Mouse (Mus musculus): ENCODE results near the gene Ccl22. TPM values are rescaled to one million over a fixed set of nuclear protein-coding genes. Genes with fewer than 3 reads are reported as not detected.
A peak's percentile ranks its signal among the peaks of the same experiment; 100 is the strongest.

The Ccl22 gene
- polyA plus RNA-seq, 1 experiment from 2014 or later: not detected

GRCm38 (mm10) chr8:94781838-94782235 lies 36.4 kb downstream of the Ccl22 start:
- no peaks in the 10 kb centered on the region for H3K36me3 ChIP-seq (ENCODE audit: control insufficient read depth, insufficient read depth, low read length)
- ATAC-seq (ENCODE audit: low FRiP score, low TSS enrichment) (peak; percentile 83), DNase-seq (ENCODE audit: low spot score) (peak; percentile 89)
- TF ChIP-seq EP300 (optimal IDR thresholded peaks at IDR 0.05) (no peak), CTCF (IDR thresholded peaks at IDR 0.05; ENCODE audit: low read depth) (no peak)
- 10% methylated on average over 11 of the region's 11 CpGs for WGBS
- H3K27me3 ChIP-seq (ENCODE audit: control insufficient read depth, insufficient read depth, low read length): no peaks in the 10 kb centered on the region
- peak overlapping the region; percentile 23; the same call in 1 of the 2 replicates for H3K4me2 ChIP-seq (replicated peaks; ENCODE audit: low read depth)
- no peaks in the 10 kb centered on the region; the same call in 1 of the 2 replicates for H3K4me1 ChIP-seq (replicated peaks; ENCODE audit: control insufficient read depth, insufficient read depth)
- H3K27ac ChIP-seq (replicated peaks): peak overlapping the region; percentile 75
- H3K9ac ChIP-seq (ENCODE audit: low read length): no peak overlapping the region
- no peak overlapping the region for H3K4me3 ChIP-seq (ENCODE audit: low read depth, low read length)
- no peaks in the 10 kb centered on the region for H3K9me3 ChIP-seq (ENCODE audit: control insufficient read depth, low read length)

- Histone ChIP-seq H3K9ac (ENCODE audit: low read length) (no peak overlapping the region), H3K27ac (replicated peaks) (no peak overlapping the region), H3K9me3 (ENCODE audit: control insufficient read depth, low read length) (no peaks in the 10 kb centered on the region), H3K4me3 (ENCODE audit: low read depth, low read length) (no peak overlapping the region), H3K27me3 (ENCODE audit: control insufficient read depth, insufficient read depth, low read length) (no peaks in the 10 kb centered on the region), H3K36me3 (ENCODE audit: control insufficient read depth, insufficient read depth, low read length) (no peaks in the 10 kb centered on the region), H3K4me2 (replicated peaks; ENCODE audit: low read depth) (no peak overlapping the region), H3K4me1 (replicated peaks; ENCODE audit: control insufficient read depth, insufficient read depth) (no peaks in the 10 kb centered on the region; the same call in 1 of the 2 replicates)
- TF ChIP-seq CTCF (IDR thresholded peaks at IDR 0.05; ENCODE audit: low read depth) (no peak), EP300 (optimal IDR thresholded peaks at IDR 0.05) (no peak)
- 74% methylated on average over 4 of the region's 4 CpGs for WGBS
- ATAC-seq (ENCODE audit: low FRiP score, low TSS enrichment) (no peak), DNase-seq (ENCODE audit: low spot score) (no peak)
These were observed 38.5 kb downstream of the Ccl22 start for GRCm38 (mm10) chr8:94783890-94784289.

GRCm38 (mm10) chr8:94785247-94785985 lies 40.0 kb downstream of the Ccl22 start:
- Histone ChIP-seq H3K9ac (ENCODE audit: low read length) (0 out of 2 replicates have a peak overlapping the region, but pooled peaks have one; percentile 4), H3K27ac (replicated peaks) (peak overlapping the region; percentile 78), H3K4me3 (ENCODE audit: low read depth, low read length) (no peak overlapping the region), H3K4me2 (replicated peaks; ENCODE audit: low read depth) (no peak overlapping the region), H3K9me3 (ENCODE audit: control insufficient read depth, low read length) (no peaks in the 10 kb centered on the region), H3K4me1 (replicated peaks; ENCODE audit: control insufficient read depth, insufficient read depth) (no peaks in the 10 kb centered on the region; the same call in 1 of the 2 replicates), H3K36me3 (ENCODE audit: control insufficient read depth, insufficient read depth, low read length) (no peaks in the 10 kb centered on the region), H3K27me3 (ENCODE audit: control insufficient read depth, insufficient read depth, low read length) (no peaks in the 10 kb centered on the region)
- 47% methylated on average over 12 of the region's 12 CpGs for WGBS
- peak; percentile 56 for ATAC-seq (ENCODE audit: low FRiP score, low TSS enrichment)
- peak; percentile 74 for DNase-seq (ENCODE audit: low spot score)
- TF ChIP-seq EP300 (optimal IDR thresholded peaks at IDR 0.05): no peak
- peak; percentile 63 for TF ChIP-seq CTCF (IDR thresholded peaks at IDR 0.05; ENCODE audit: low read depth)

- DNase-seq (ENCODE audit: low spot score) (no peak), ATAC-seq (ENCODE audit: low FRiP score, low TSS enrichment) (no peak)
- no peak for TF ChIP-seq EP300 (optimal IDR thresholded peaks at IDR 0.05)
- TF ChIP-seq CTCF (IDR thresholded peaks at IDR 0.05; ENCODE audit: low read depth): no peak
- H3K4me3 ChIP-seq (ENCODE audit: low read depth, low read length): no peak overlapping the region
- WGBS: 63% methylated on average over 6 of the region's 6 CpGs
- no peaks in the 10 kb centered on the region; the same call in 1 of the 2 replicates for H3K4me1 ChIP-seq (replicated peaks; ENCODE audit: control insufficient read depth, insufficient read depth)
- H3K9me3 ChIP-seq (ENCODE audit: control insufficient read depth, low read length): no peaks in the 10 kb centered on the region
- H3K27me3 ChIP-seq (ENCODE audit: control insufficient read depth, insufficient read depth, low read length): no peaks in the 10 kb centered on the region
- H3K4me2 ChIP-seq (replicated peaks; ENCODE audit: low read depth): no peak overlapping the region
- peak overlapping the region; percentile 36; the same call in 1 of the 2 replicates for H3K27ac ChIP-seq (replicated peaks)
- no peaks in the 10 kb centered on the region for H3K36me3 ChIP-seq (ENCODE audit: control insufficient read depth, insufficient read depth, low read length)
- no peak overlapping the region for H3K9ac ChIP-seq (ENCODE audit: low read length)
These were observed 40.7 kb downstream of the Ccl22 start for GRCm38 (mm10) chr8:94785995-94786595.

- peak; percentile 76 for DNase-seq (ENCODE audit: low spot score)
These were observed 42.4 kb downstream of the Ccl22 start for GRCm38 (mm10) chr8:94787524-94788501.

More at GRCm38 (mm10) chr8:94787524-94788501, 42.4 kb downstream of the Ccl22 start:
- H3K27ac ChIP-seq (replicated peaks): peak overlapping the region; percentile 84
- H3K9me3 ChIP-seq (ENCODE audit: control insufficient read depth, low read length): no peaks in the 10 kb centered on the region
- 0 out of 2 replicates have a peak overlapping the region, but pooled peaks have one; percentile 27 for H3K9ac ChIP-seq (ENCODE audit: low read length)
- TF ChIP-seq CTCF (IDR thresholded peaks at IDR 0.05; ENCODE audit: low read depth): no peak
- TF ChIP-seq EP300 (optimal IDR thresholded peaks at IDR 0.05): no peak
- no peaks in the 10 kb centered on the region for H3K4me1 ChIP-seq (replicated peaks; ENCODE audit: control insufficient read depth, insufficient read depth)
- H3K36me3 ChIP-seq (ENCODE audit: control insufficient read depth, insufficient read depth, low read length): no peaks in the 10 kb centered on the region
- 0 out of 2 replicates have a peak overlapping the region, but pooled peaks have one; percentile 20 for H3K4me2 ChIP-seq (replicated peaks; ENCODE audit: low read depth)
- peak; percentile 83 for ATAC-seq (ENCODE audit: low FRiP score, low TSS enrichment)
- WGBS: 37% methylated on average over 15 of the region's 15 CpGs
- H3K27me3 ChIP-seq (ENCODE audit: control insufficient read depth, insufficient read depth, low read length): no peaks in the 10 kb centered on the region
- no peak overlapping the region for H3K4me3 ChIP-seq (ENCODE audit: low read depth, low read length)

All from stomach, postnatal 0 days (tissue).